Mouse (Mus musculus): ENCODE measurements around the gene 1700020N01Rik. TPM values are rescaled to one million over a fixed set of nuclear protein-coding genes. Genes with fewer than 3 reads are reported as not detected.

Gene 1700020N01Rik
- polyA plus RNA-seq, 1 experiment from 2014 or later = 0.36 TPM

- no peak for TF ChIP-seq CTCF (IDR thresholded peaks at IDR 0.05; ENCODE audit: low read depth)
- no peak overlapping the region for H3K4me2 ChIP-seq (ENCODE audit: low read length)
- no peak overlapping the region for H3K9ac ChIP-seq (ENCODE audit: low read depth, low read length)
- peak overlapping the region; percentile 48; the same call in 1 of the 2 replicates for H3K27ac ChIP-seq
- peak; percentile 82 for ATAC-seq (replicated peaks; ENCODE audit: low FRiP score, low read depth)
- H3K4me3 ChIP-seq (replicated peaks; ENCODE audit: low read depth, low read length) = no peak overlapping the region
- no peaks in the 10 kb centered on the region for H3K27me3 ChIP-seq (ENCODE audit: insufficient read depth, low read length)
- no peaks in the 10 kb centered on the region for H3K9me3 ChIP-seq (replicated peaks; ENCODE audit: low read length)
- WGBS = 52% methylated on average over 2 of the region's 2 CpGs
- peak; percentile 46 for DNase-seq (ENCODE audit: low spot score)
- no peaks in the 10 kb centered on the region for H3K36me3 ChIP-seq (ENCODE audit: insufficient read depth, low read length)
- 0 out of 2 replicates have a peak, but pooled peaks cover 9% of the 10 kb centered on the region for H3K4me1 ChIP-seq (replicated peaks; ENCODE audit: insufficient read depth, low read length)
These were observed 16.6 kb downstream of the 1700020N01Rik start for GRCm38 (mm10) chr10:21609583-21609982.

- Histone ChIP-seq H3K27ac (peak overlapping the region; percentile 70), H3K4me2 (ENCODE audit: low read length) (no peak overlapping the region), H3K9me3 (replicated peaks; ENCODE audit: low read length) (no peaks in the 10 kb centered on the region), H3K36me3 (ENCODE audit: insufficient read depth, low read length) (no peaks in the 10 kb centered on the region), H3K4me3 (replicated peaks; ENCODE audit: low read depth, low read length) (no peak overlapping the region), H3K4me1 (replicated peaks; ENCODE audit: insufficient read depth, low read length) (0 out of 2 replicates have a peak, but pooled peaks cover 4% of the 10 kb centered on the region), H3K9ac (ENCODE audit: low read depth, low read length) (no peak overlapping the region), H3K27me3 (ENCODE audit: insufficient read depth, low read length) (no peaks in the 10 kb centered on the region)
- no peak for TF ChIP-seq CTCF (IDR thresholded peaks at IDR 0.05; ENCODE audit: low read depth)
- ATAC-seq (replicated peaks; ENCODE audit: low FRiP score, low read depth) (peak; percentile 65; the same call in 1 of the 2 replicates), DNase-seq (ENCODE audit: low spot score) (peak; percentile 31)
- 37% methylated on average over 4 of the region's 4 CpGs for WGBS
These were observed 20.3 kb downstream of the 1700020N01Rik start for GRCm38 (mm10) chr10:21613021-21613860.

DNA sequence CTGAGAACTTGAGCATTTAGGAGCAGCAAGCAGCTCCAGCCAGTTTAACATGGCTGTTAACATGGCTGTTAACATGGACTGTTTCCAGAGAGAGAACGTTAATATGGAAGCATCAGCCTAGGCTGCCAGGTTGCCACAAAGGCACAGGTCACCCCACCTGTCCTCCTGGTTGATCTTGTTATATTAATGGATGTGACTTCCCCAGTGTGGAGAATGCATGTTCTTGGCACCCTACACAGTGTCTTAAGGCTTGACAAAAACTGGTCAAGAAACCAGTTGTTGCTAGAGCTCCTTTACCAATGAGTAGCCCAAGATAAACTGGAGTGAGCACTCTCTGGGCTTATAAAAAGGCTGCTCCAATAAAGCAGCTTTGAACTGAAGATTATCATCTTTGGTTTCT, 21.6 kb downstream of the 1700020N01Rik start:
- WGBS = 88% methylated on average over 1 of the region's 1 CpGs
- H3K4me2 ChIP-seq (ENCODE audit: low read length) = no peak overlapping the region
- no peaks in the 10 kb centered on the region for H3K9me3 ChIP-seq (replicated peaks; ENCODE audit: low read length)
- H3K4me1 ChIP-seq (replicated peaks; ENCODE audit: insufficient read depth, low read length) = 0 out of 2 replicates have a peak, but pooled peaks cover 4% of the 10 kb centered on the region
- ATAC-seq (replicated peaks; ENCODE audit: low FRiP score, low read depth) = no peak
- H3K27ac ChIP-seq = no peak overlapping the region
- DNase-seq (ENCODE audit: low spot score) = no peak
- H3K27me3 ChIP-seq (ENCODE audit: insufficient read depth, low read length) = no peaks in the 10 kb centered on the region
- no peak for TF ChIP-seq CTCF (IDR thresholded peaks at IDR 0.05; ENCODE audit: low read depth)
- H3K4me3 ChIP-seq (replicated peaks; ENCODE audit: low read depth, low read length) = no peak overlapping the region
- H3K36me3 ChIP-seq (ENCODE audit: insufficient read depth, low read length) = no peaks in the 10 kb centered on the region
- H3K9ac ChIP-seq (ENCODE audit: low read depth, low read length) = no peak overlapping the region

DNA sequence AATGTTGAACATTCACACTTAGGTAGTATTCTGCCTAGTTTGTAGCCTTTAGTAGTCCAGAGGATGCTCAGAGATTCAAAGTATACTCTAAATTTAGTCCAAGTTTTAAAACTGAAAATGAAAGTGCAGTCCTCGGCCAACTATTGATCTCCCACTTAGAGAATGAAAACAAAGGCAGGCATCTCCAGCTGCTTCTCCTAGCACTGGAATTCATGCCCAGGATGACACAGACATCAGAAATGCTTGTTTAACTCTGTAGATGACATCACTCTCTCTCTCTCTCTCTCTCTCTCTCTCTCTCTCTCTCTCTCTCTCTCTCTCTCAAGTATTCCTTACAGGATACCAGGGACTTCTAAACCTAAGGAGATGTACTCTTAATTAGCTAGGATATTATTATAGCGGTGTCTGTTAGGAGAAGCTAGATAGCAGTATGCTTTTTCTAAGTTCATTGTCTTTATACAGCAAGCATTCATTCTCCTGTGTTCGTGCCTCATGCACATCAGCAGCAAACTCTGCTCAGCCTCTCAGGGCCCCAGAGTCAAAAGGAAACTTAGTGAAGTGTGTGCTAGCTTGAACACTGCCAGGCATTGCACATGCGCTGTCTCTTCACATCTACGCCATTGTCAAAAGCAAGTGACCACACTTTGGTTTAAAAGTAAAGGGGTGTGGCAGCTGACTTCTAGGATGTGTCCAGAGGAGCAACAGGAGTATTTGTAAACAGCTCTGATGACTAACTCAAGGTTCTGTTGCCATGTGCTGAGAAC, 26.0 kb downstream of the 1700020N01Rik start:
- no peaks in the 10 kb centered on the region for H3K36me3 ChIP-seq (ENCODE audit: insufficient read depth, low read length)
- ATAC-seq (replicated peaks; ENCODE audit: low FRiP score, low read depth) = no peak
- no peak overlapping the region for H3K9ac ChIP-seq (ENCODE audit: low read depth, low read length)
- no peaks in the 10 kb centered on the region for H3K4me1 ChIP-seq (replicated peaks; ENCODE audit: insufficient read depth, low read length)
- 81% methylated on average over 5 of the region's 5 CpGs for WGBS
- no peak overlapping the region for H3K4me3 ChIP-seq (replicated peaks; ENCODE audit: low read depth, low read length)
- no peak for TF ChIP-seq CTCF (IDR thresholded peaks at IDR 0.05; ENCODE audit: low read depth)
- DNase-seq (ENCODE audit: low spot score) = no peak
- H3K27me3 ChIP-seq (ENCODE audit: insufficient read depth, low read length) = no peaks in the 10 kb centered on the region
- no peak overlapping the region for H3K4me2 ChIP-seq (ENCODE audit: low read length)
- no peaks in the 10 kb centered on the region for H3K9me3 ChIP-seq (replicated peaks; ENCODE audit: low read length)
- no peak overlapping the region for H3K27ac ChIP-seq

GRCm38 (mm10) chr10:21622065-21622464, 29.1 kb downstream of the 1700020N01Rik start:
- Histone ChIP-seq H3K27me3 (ENCODE audit: insufficient read depth, low read length) (no peaks in the 10 kb centered on the region), H3K4me1 (replicated peaks; ENCODE audit: insufficient read depth, low read length) (no peaks in the 10 kb centered on the region), H3K4me2 (ENCODE audit: low read length) (no peak overlapping the region), H3K27ac (no peak overlapping the region), H3K4me3 (replicated peaks; ENCODE audit: low read depth, low read length) (no peak overlapping the region), H3K36me3 (ENCODE audit: insufficient read depth, low read length) (no peaks in the 10 kb centered on the region), H3K9me3 (replicated peaks; ENCODE audit: low read length) (no peaks in the 10 kb centered on the region), H3K9ac (ENCODE audit: low read depth, low read length) (no peak overlapping the region)
- TF ChIP-seq CTCF (IDR thresholded peaks at IDR 0.05; ENCODE audit: low read depth) = no peak
- DNase-seq (ENCODE audit: low spot score) (no peak), ATAC-seq (replicated peaks; ENCODE audit: low FRiP score, low read depth) (no peak)
- 81% methylated on average over 7 of the region's 7 CpGs for WGBS

GRCm38 (mm10) chr10:21628555-21628954, 35.6 kb downstream of the 1700020N01Rik start:
- Histone ChIP-seq H3K36me3 (ENCODE audit: insufficient read depth, low read length) (no peaks in the 10 kb centered on the region), H3K27me3 (ENCODE audit: insufficient read depth, low read length) (no peaks in the 10 kb centered on the region), H3K27ac (no peak overlapping the region), H3K9ac (ENCODE audit: low read depth, low read length) (no peak overlapping the region), H3K4me1 (replicated peaks; ENCODE audit: insufficient read depth, low read length) (no peaks in the 10 kb centered on the region), H3K9me3 (replicated peaks; ENCODE audit: low read length) (no peaks in the 10 kb centered on the region), H3K4me2 (ENCODE audit: low read length) (no peak overlapping the region), H3K4me3 (replicated peaks; ENCODE audit: low read depth, low read length) (no peak overlapping the region)
- 52% methylated on average over 5 of the region's 5 CpGs for WGBS
- DNase-seq (ENCODE audit: low spot score) (peak; percentile 52), ATAC-seq (replicated peaks; ENCODE audit: low FRiP score, low read depth) (no peak)
- TF ChIP-seq CTCF (IDR thresholded peaks at IDR 0.05; ENCODE audit: low read depth) = no peak; the same call in 1 of the 2 replicates

Measured in kidney, postnatal 0 days (tissue).